Mouse (Mus musculus) left cerebral cortex, adult 2 months (tissue): ENCODE measurements around the gene Crybb2. TPM values are rescaled to one million over a fixed set of nuclear protein-coding genes. Genes with fewer than 3 reads are reported as not detected.

Source experiments
- DNase-seq, 2 experiments: peaks; one replicate each; pipeline ENCODE4 v3.0.0; 2021 to 2022; ENCODE audit warnings: low spot score in 2 of 2, mixed read lengths in 1 of 2; ENCODE audit errors: extremely low spot score in 1 of 2
- H3K27ac ChIP-seq: fragments of 200-600 bp; 2 replicates; pipeline ENCODE4 v1.8.1; 2022
- H3K4me3 ChIP-seq: fragments of 200-600 bp; 2 replicates; pipeline ENCODE4 v1.8.1; 2022
- CTCF ChIP-seq: fragments of 200-600 bp; IDR thresholded peaks from 2 replicates; pipeline ENCODE4 v1.8.1; 2022; ENCODE audit warnings: antibody characterized with exemption, mild to moderate bottlenecking, moderate library complexity
- intact Hi-C: fragments of 180-260 bp; cut with DNase I; formaldehyde crosslinking; loops from one replicate; pipeline ENCODE4 v1.15.1; 2025
- total RNA-seq, 2 experiments: library from RNA; stranded (reverse); gene quantifications; 2 replicates each; pipeline ENCODE4 v1.2.3; 2021

The Crybb2 gene
- total RNA-seq, 2 experiments from 2014 or later: not detected

DNA sequence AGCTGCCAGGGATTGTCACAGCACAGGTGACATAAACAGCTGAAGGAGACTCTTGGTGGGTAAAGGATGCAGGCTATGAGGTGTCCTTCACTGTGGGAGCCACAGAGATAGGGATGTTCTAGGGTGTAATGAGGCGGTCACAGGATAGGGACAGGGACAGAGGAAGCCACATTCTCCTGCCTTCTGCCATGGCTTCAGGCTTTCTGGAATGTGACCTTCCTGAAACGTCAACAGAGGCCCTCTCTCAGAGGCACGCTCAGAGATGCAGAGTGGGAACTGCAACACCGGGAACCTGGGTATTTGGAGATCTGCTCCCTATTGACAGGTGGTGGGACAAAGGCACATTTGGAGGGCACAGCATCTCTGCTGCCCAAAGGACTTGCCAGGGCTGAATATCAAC is 17.1 kb upstream of the Crybb2 start:
- intact Hi-C loops: loop anchor here (10.0 kb wide), 1 partner anchor 652 kb away; no protein-coding TSS in a partner anchor
- no peak for DNase-seq
- TF ChIP-seq CTCF: no peak
- Histone ChIP-seq H3K27ac (peak overlapping the region; percentile 5; the same call in 1 of the 2 replicates), H3K4me3 (no peak overlapping the region)

DNA sequence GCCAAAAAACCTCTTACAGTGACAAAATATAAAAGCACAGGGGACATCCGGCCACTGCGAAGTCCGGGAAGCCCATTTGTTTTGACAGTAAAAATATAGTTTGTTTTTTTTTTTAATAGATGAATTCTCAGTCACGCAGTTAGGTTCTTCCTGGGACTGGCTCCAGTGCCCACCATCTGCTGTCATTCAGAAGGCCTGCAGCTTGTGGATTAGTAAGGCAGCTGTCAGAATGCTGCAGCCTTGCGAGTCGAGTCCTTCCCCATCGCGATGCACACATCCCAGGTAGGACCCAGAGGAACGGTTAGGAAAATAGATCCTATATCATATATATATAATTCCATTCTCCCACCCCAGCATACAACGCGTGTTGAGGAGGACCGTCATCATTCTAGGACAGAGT is 16.5 kb upstream of the Crybb2 start:
- intact Hi-C loops: loop anchor here (10.0 kb wide), 1 partner anchor 652 kb away; no protein-coding TSS in a partner anchor
- TF ChIP-seq CTCF: no peak
- no peak for DNase-seq
- no peak overlapping the region for H3K4me3 ChIP-seq
- peak overlapping the region; percentile 5; the same call in 1 of the 2 replicates for H3K27ac ChIP-seq

DNA sequence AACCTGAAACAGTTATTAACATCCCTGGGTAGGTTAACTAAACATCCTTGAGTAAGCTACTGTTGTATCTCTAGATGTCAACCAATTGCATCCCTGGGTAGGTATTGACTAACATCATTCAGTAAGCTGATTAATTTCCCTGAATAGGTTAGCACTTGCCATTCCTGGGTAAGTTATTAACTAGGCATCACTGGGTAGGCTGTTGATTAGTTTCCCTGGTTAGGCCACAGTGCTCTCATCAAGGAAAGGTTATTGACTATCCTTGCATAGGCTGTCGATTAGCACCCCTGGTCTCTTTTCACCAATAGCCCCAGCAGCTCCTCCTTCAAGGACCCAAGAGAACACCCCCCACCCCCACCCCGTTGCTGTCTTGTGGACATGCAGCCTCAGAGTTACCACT is 16.0 kb upstream of the Crybb2 start:
- TF ChIP-seq CTCF: no peak
- DNase-seq: no peak
- H3K4me3 ChIP-seq: no peak overlapping the region
- intact Hi-C loops: loop anchor here (10.0 kb wide), 1 partner anchor 651 kb away; no protein-coding TSS in a partner anchor
- H3K27ac ChIP-seq: no peak overlapping the region

DNA sequence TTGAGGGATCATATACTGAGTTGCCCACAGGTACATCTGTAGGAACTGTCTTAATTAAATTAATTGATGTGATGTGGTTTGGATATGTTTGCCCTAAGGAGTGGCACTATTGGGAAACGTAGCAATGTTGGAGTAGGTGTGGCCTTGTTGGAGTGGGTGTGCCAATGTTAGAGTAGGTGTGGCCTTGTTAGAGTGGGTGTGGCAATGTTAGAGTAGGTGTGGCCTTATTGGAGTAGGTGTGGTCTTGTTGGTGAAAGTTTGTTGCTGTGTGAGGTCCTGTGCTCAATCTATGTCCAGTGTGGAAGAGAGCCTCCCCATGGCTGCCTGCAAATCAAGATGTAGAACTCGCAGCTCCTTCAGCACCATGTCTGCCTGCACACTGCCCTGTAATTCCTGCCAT is 14.4 kb upstream of the Crybb2 start:
- H3K27ac ChIP-seq: no peak overlapping the region
- no peak overlapping the region for H3K4me3 ChIP-seq
- DNase-seq: no peak
- intact Hi-C loops: loop anchor here (10.0 kb wide), 1 partner anchor 650 kb away; no protein-coding TSS in a partner anchor
- TF ChIP-seq CTCF: no peak

DNA sequence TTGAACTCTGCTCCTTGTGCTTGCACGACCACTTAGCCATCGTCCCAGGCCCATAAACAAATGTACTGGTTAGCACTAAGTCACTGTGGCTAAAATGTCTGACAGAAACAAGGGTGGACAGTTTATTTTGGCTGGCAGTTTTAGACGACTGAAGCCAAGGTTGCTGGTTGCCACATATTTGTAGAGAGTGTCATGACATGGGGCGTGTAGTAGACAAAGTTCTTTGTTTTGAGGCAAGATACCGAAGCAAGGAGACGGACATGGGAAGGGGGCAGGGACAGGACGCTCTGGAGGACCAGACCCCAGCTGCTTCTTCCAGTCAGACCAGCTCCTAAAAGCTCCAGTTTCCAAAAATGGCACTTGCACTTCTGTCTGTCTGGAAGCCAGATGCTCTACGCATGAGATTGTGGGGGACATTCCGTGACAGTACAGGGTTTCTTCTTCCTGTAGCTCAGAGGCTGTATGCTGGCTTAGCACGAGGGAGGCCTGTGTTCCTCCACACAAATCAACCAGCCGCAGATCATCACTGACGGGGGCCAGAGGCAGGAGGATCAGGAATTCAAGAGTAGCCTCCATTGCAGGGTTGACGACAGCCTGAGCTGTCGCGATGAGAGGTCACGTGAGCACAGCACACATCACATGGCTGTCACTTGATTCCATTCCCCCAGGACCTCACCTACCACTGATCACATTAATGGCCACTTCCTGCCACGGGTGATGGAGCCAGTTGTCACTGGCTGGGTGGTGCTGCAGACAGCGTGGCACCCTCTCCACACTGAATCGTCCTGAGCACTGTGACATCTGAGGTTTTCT is 12.6 kb upstream of the Crybb2 start:
- no peak for TF ChIP-seq CTCF
- intact Hi-C loops: loop anchor here (10.0 kb wide), 1 partner anchor 648 kb away; no protein-coding TSS in a partner anchor
- Histone ChIP-seq H3K27ac (0 out of 2 replicates have a peak overlapping the region, but pooled peaks have one; percentile 47), H3K4me3 (no peak overlapping the region)
- no peak for DNase-seq

DNA sequence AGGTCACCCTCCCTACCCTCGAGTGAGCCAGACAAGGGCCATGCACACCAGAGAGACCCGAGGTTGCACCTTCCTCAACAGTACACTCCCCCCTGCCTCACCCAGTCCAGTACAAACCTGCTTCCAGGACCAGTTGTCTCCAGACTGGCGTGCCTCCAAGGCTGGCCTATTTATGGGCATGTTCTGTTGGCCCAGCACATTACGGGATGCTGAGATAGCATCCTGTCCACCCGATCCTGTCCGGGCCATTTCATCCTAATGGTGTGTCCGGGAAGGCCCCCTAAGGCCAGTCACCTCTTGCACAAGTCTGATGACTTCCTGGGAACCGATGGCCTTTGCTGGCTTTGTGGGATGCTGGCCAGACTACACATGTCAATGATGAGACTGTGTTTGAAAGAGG is 11.5 kb upstream of the Crybb2 start, which contains the start of gene Crybb3:
Crybb3 (minus strand) TSS at position 146 of the 400 bp plus-strand sequence.
- Histone ChIP-seq H3K27ac (no peak within 1 kb of the TSS), H3K4me3 (no peak within 1 kb of the TSS)
- no peak for TF ChIP-seq CTCF
- DNase-seq: no peak
- intact Hi-C loops: loop anchor here (10.0 kb wide), 1 partner anchor 647 kb away; no protein-coding TSS in a partner anchor

DNA sequence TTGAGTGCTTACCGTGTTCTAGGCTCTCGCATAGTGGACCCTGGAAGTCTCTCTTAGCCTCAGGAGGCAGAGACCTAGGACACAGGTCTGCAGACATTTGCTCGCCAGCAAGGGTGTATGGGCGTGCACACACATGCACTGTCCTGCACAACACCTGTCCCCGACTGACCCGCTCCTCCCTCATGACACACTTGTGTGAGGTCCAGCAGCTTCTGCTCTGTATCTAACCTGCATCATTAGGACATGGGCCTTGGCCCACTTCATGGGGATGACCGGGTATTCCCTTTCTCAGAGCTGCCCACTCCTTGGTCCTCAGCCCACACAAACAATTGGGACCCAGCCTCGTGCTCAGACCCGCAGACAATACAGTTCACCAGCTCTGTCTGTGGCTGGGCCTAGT is 11.1 kb upstream of the Crybb2 start:
- DNase-seq: peak in 1 of 2 experiments; percentile 9
- Histone ChIP-seq H3K27ac (no peak overlapping the region), H3K4me3 (no peak overlapping the region)
- intact Hi-C loops: loop anchor here (10.0 kb wide), 1 partner anchor 646 kb away; no protein-coding TSS in a partner anchor
- no peak for TF ChIP-seq CTCF

DNA sequence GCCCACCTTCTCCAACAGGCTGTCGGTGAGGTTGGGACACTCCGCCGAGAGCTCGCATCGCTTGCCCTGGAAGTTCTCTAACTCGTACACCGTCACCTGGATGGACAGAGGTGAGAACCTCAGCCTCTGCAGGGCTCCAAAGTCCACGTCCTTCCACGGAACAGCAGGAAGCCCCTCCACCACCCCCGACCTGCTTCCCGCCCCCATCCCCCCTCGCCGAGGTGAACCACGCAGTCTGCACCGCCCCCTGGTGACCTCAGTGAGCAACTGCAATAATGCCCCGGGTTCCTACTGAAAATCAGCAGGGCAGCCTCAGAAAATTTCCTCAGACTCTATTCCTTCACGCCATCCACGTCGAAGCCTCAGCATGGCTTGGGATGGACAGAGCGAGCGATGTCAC is 9.9 kb upstream of the Crybb2 start:
- DNase-seq: peak; percentile 39 to 63
- intact Hi-C loops: loop anchor here (10.0 kb wide), 1 partner anchor 645 kb away; no protein-coding TSS in a partner anchor
- Histone ChIP-seq H3K4me3 (0 out of 2 replicates have a peak overlapping the region, but pooled peaks have one; percentile 22), H3K27ac (no peak overlapping the region)
- peak; percentile 68 for TF ChIP-seq CTCF

DNA sequence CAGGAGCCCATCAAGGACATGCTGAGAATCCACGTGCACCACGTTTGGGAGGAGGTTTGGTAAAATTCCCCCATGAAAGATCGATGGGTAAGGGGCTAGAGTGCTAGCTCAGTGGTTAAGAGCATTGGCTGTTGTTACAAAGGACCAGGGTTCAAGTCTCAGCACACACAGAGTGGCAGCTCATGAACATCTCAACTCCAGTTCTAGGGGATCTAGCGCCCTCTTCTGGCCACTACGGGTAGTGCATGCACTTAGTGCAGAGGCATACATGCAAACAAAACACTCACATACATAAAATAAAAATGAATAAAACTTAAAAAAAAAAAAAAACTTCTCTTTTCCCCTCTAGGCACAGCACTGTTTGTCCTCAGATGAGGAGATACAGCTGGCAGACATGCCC is 8.8 kb upstream of the Crybb2 start:
- no peak for DNase-seq
- H3K27ac ChIP-seq: no peak overlapping the region
- TF ChIP-seq CTCF: peak; percentile 49
- no peak overlapping the region for H3K4me3 ChIP-seq
- intact Hi-C loops: no loop called here

DNA sequence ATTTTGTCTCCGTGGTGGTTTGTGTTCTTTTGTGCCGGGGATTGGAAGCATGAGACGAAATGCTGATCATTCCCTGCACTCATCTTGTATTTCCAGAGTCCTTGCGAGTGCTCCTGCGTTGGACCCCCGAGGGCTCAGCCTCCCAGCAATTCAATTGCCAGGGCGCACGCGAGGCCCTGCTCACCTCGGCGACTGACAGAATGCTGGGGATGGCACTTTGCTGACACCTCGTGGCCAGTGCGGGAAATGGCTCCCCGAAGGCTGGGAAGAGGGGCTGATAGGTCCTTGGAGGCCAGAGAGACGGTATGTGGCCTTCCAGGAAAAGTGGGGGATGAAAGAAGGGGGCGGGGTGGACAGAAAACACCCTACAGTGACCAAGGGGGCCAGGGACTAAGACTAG is 15.6 kb downstream of the Crybb2 start:
- peak; percentile 78 to 89 for DNase-seq
- Histone ChIP-seq H3K4me3 (no peak overlapping the region), H3K27ac (no peak overlapping the region)
- TF ChIP-seq CTCF: peak; percentile 85
- intact Hi-C loops: loop anchor here (1.0 to 10.0 kb wide), 3 partner anchors 183 to 622 kb away; partner anchors contain the start of gene Sez6l

DNA sequence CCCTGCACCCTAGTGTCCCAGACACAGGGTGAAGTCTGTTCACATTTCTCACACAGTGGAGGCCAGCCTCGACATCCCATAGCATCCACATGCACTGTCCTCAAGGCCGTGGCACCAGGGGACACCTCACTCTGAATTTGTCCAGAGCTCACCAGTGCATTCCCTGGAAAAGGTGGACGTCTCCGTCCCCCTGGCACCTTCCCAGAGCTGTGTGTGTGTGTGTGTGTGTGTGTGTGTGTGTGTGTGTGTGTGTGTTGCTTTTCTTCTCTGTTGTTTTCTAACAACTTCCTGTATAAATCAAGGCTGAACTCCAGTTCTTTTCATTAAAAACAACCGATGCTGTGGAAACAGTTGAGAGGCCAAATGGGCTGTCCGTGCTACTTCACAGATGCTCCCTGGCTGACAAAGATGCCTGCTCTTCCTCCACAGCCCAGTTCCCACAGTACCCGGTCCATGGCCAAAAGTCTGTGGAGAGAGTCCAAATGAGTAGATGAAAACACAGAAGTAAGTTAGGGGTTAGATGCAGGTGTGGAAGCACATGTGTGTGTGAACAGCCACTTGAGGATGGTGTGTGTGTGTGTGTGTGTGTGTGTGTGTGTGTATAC is 19.2 kb downstream of the Crybb2 start:
- Histone ChIP-seq H3K4me3 (no peak overlapping the region), H3K27ac (peak overlapping the region; percentile 24; the same call in 1 of the 2 replicates)
- intact Hi-C loops: loop anchor here (5.0 to 10.0 kb wide), 2 partner anchors 476 to 618 kb away; partner anchors contain the start of gene Sez6l
- TF ChIP-seq CTCF: no peak
- no peak for DNase-seq
